Mouse (Mus musculus) heart, postnatal 0 days (tissue): ENCODE measurements around the gene Slc8b1.

ENCODE experiments used
- CTCF ChIP-seq: IDR thresholded peaks from 2 replicates; pipeline ENCODE4 v1.5.1; 2016; ENCODE audit warnings: antibody characterized with exemption, control low read depth, low read depth
- EP300 ChIP-seq: IDR thresholded peaks from 2 replicates; pipeline ENCODE4 v1.6.1; 2016; ENCODE audit warnings: antibody characterized with exemption, low read depth

DNA sequence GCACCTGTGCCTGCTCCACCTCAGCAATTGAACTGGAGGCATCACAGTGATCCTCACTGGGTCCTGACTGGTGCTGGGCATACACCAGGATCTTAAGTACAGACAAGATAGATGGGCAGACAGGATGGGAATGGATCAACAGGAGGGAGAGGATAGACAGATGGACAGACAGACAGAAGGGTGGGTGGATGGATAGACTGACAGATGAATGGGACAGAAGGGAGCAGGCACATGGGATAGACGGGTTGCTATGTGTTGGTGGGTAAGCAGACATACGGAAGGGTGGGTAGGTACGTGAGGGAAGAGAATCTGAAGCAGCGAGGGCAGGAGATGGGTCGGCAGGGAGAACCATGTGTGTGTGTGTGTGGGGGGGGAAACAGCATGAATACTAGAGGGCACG is 17.5 kb upstream of the Slc8b1 start:
- no peak for TF ChIP-seq EP300
- no peak for TF ChIP-seq CTCF
